Mouse (Mus musculus) left cerebral cortex, adult 11 months (tissue): Measurements from ENCODE around the gene Nit1.

ENCODE experiments used
- DNase-seq: peaks from one replicate; pipeline ENCODE4 v3.0.0; 2022; ENCODE audit warnings: low spot score

Nit1 gene

GRCm38 (mm10) chr1:171293906-171294297 is 51.5 kb downstream of the Nit1 start:
- DNase-seq, result no peak

GRCm38 (mm10) chr1:171293351-171293750 is 52.1 kb downstream of the Nit1 start:
- no peak for DNase-seq

GRCm38 (mm10) chr1:171288328-171288727 is 57.1 kb downstream of the Nit1 start:
- DNase-seq, result no peak
